In genomic region chr19:7416834-7417735, GRCm38 (mm10) we compare ENCODE assay signal across 8 mouse cellular contexts. TPM values are rescaled to one million over a fixed set of nuclear protein-coding genes. Genes with fewer than 3 reads are reported as not detected.
DNase-seq lines count a peak whose midpoint lies in the region; ATAC-seq and TF ChIP-seq lines count a peak whose summit lies in the region.

TSS of gene 2700081O15Rik (plus strand) at chr19:7417625.

- DNase-seq in G1E (ENCODE audit: low spot score), result peak; percentile 85
- peak; percentile 84 for DNase-seq in forebrain, postnatal 0 days
- peak; percentile 81 to 86 for DNase-seq in heart, postnatal 14 days
- peak; percentile 71 to 76 for DNase-seq in layer of hippocampus, adult 2 months (ENCODE audit: low spot score in 2 of 2)
- peak; percentile 83 for DNase-seq in ovary, postnatal 36 days (ENCODE audit: low spot score)
- peak; percentile 83 for DNase-seq in thymus, postnatal 4 days

- peak within 1 kb of the TSS; percentile 77 for H3K4me3 ChIP-seq in G1E (ENCODE audit: low read depth, low read length)
- H3K4me3 ChIP-seq in forebrain, postnatal 0 days (ENCODE audit: low read depth, low read length), result peak within 1 kb of the TSS; percentile 90
- peak within 1 kb of the TSS; percentile 74 for H3K4me3 ChIP-seq in layer of hippocampus, adult 2 months
- H3K4me3 ChIP-seq in lung, embryonic 15.5 days, result peak within 1 kb of the TSS; percentile 84

- under 1% methylated on average over 105 of the region's 107 CpGs for WGBS in forebrain, postnatal 0 days
- WGBS in lung, embryonic 15.5 days, result under 1% methylated on average over 85 of the region's 107 CpGs

- H3K9ac ChIP-seq in forebrain, postnatal 0 days, result peak within 1 kb of the TSS; percentile 94
- H3K9ac ChIP-seq in lung, embryonic 15.5 days, result peak within 1 kb of the TSS; percentile 96

- intact Hi-C loops in heart, postnatal 14 days (cut with DNase I), result loop anchor here (2.0 to 5.0 kb wide), 4 partner anchors 35 to 148 kb away; partner anchors contain the start of gene Spindoc

- ATAC-seq in G1E (ENCODE audit: extremely low read depth, insufficient number of reproducible peaks, low FRiP score, poor library complexity, severe bottlenecking), result no peak
- peak; percentile 42; the same call in 1 of the 2 replicates for ATAC-seq in cerebellum, adult (ENCODE audit: insufficient number of reproducible peaks, low FRiP score, low TSS enrichment)
- ATAC-seq in forebrain, postnatal 0 days, result peak; percentile 46
- ATAC-seq in lung, embryonic 15.5 days (ENCODE audit: borderline replicate concordance, extremely low read depth, low FRiP score, low TSS enrichment), result peak; percentile 72

- peaks cover 46% of the 10 kb centered on the region for H3K27me3 ChIP-seq in G1E (ENCODE audit: insufficient read depth, low read length)
- no peaks in the 10 kb centered on the region for H3K27me3 ChIP-seq in forebrain, postnatal 0 days (ENCODE audit: insufficient read depth, low read length)
- H3K27me3 ChIP-seq in lung, embryonic 15.5 days, result no peaks in the 10 kb centered on the region

- H3K4me2 ChIP-seq in forebrain, postnatal 0 days (ENCODE audit: low read depth), result peak within 1 kb of the TSS; percentile 86
- H3K4me2 ChIP-seq in lung, embryonic 15.5 days, result peak within 1 kb of the TSS; percentile 88

- peak within 1 kb of the TSS; percentile 99 for H3K27ac ChIP-seq in forebrain, postnatal 0 days (ENCODE audit: low read depth, low read length)
- H3K27ac ChIP-seq in layer of hippocampus, adult 2 months, result peak within 1 kb of the TSS; percentile 89
- peak within 1 kb of the TSS; percentile 92 for H3K27ac ChIP-seq in lung, embryonic 15.5 days

- no peak for TF ChIP-seq CTCF in G1E (IDR thresholded peaks at IDR 0.05; ENCODE audit: low read depth, low read length)
- TF ChIP-seq CTCF in forebrain, postnatal 0 days (IDR thresholded peaks at IDR 0.05; ENCODE audit: low read depth), result no peak
- no peak for TF ChIP-seq CTCF in layer of hippocampus, adult 2 months (conservative IDR thresholded peaks at IDR 0.05)

- H3K36me3 ChIP-seq in G1E (replicated peaks), result peaks cover 29% of the 10 kb centered on the region
- 0 out of 2 replicates have a peak, but pooled peaks cover 4% of the 10 kb centered on the region for H3K36me3 ChIP-seq in forebrain, postnatal 0 days (ENCODE audit: insufficient read depth)
- H3K36me3 ChIP-seq in lung, embryonic 15.5 days, result peaks cover 7% of the 10 kb centered on the region; the same call in 1 of the 2 replicates

- H3K9me3 ChIP-seq in G1E (replicated peaks), result peaks cover 1% of the 10 kb centered on the region; the same call in 1 of the 2 replicates
- no peaks in the 10 kb centered on the region for H3K9me3 ChIP-seq in forebrain, postnatal 0 days (ENCODE audit: low read length)
- H3K9me3 ChIP-seq in lung, embryonic 15.5 days, result no peaks in the 10 kb centered on the region

- peaks cover 36% of the 10 kb centered on the region for H3K4me1 ChIP-seq in G1E (ENCODE audit: insufficient read depth, low read depth, low read length)
- peaks cover 28% of the 10 kb centered on the region for H3K4me1 ChIP-seq in forebrain, postnatal 0 days (ENCODE audit: insufficient read depth)
- H3K4me1 ChIP-seq in lung, embryonic 15.5 days, result peaks cover 46% of the 10 kb centered on the region

RNA-seq across cellular contexts. Expression of gene 2700081O15Rik, which starts in this region (rescaled TPM):
- 8.4 and 10.7 TPM in 2 replicates for total RNA-seq in G1E (2014; fragmentation: Nextera tagmentation)
- total RNA-seq in G1E (2017), result 7.0 and 7.4 TPM in 2 replicates
- 23.1 and 29.4 TPM in 2 replicates for polyA plus RNA-seq in G1E (2012)
- total RNA-seq in forebrain, postnatal 0 days (2014; rRNA removed), result 185 and 206 TPM in 2 replicates
- polyA plus RNA-seq in forebrain, postnatal 0 days (2015; fragmentation: Nextera tagmentation; extraction: Ambion mirVana), result 24.3 and 29.9 TPM in 2 replicates
- total RNA-seq in heart, postnatal 14 days (2021), result 10 to 100 TPM; 23.7 to 23.8 TPM
- 10 to 100 TPM; 45.7 to 47.4 TPM for total RNA-seq in layer of hippocampus, adult 2 months (2021)
- polyA plus RNA-seq in lung, embryonic 15.5 days (2015; fragmentation: Nextera tagmentation; extraction: Ambion mirVana), result 6.2 and 6.8 TPM in 2 replicates
